Mouse (Mus musculus): Measurements from ENCODE around the gene Phf21b.

- no peak for TF ChIP-seq CTCF (IDR thresholded peaks at IDR 0.05)
- TF ChIP-seq EP300 (IDR thresholded peaks at IDR 0.05): no peak
These were observed 62.2 kb downstream of the Phf21b start for GRCm38 (mm10) chr15:84793649-84794048.
